Mouse (Mus musculus): ENCODE data around the gene Actr10. TPM values are rescaled to one million over a fixed set of nuclear protein-coding genes. Genes with fewer than 3 reads are reported as not detected.

Gene Actr10
- polyA plus RNA-seq, 1 experiment from 2014 or later = 244 TPM

- ATAC-seq (ENCODE audit: insufficient number of reproducible peaks, insufficient read depth, low FRiP score, low TSS enrichment, low read depth) = no peak
- H3K27me3 ChIP-seq = no peaks in the 10 kb centered on the region
- no peaks in the 10 kb centered on the region for H3K9me3 ChIP-seq
- H3K27ac ChIP-seq = no peak overlapping the region
- H3K4me3 ChIP-seq = no peak overlapping the region
- no peaks in the 10 kb centered on the region for H3K36me3 ChIP-seq
- peaks cover 17% of the 10 kb centered on the region for H3K4me1 ChIP-seq
- WGBS = 11% methylated on average over 5 of the region's 5 CpGs
- H3K9ac ChIP-seq = no peak overlapping the region
- H3K4me2 ChIP-seq = no peak overlapping the region
These were observed 26.6 kb upstream of the Actr10 start for GRCm38 (mm10) chr12:70911029-70911428.

GRCm38 (mm10) chr12:70911676-70912379, 25.8 kb upstream of the Actr10 start:
- Histone ChIP-seq H3K27me3 (no peaks in the 10 kb centered on the region), H3K4me2 (no peak overlapping the region), H3K4me1 (peaks cover 17% of the 10 kb centered on the region), H3K4me3 (no peak overlapping the region), H3K9ac (no peak overlapping the region), H3K27ac (no peak overlapping the region), H3K36me3 (no peaks in the 10 kb centered on the region), H3K9me3 (no peaks in the 10 kb centered on the region)
- no peak for ATAC-seq (ENCODE audit: insufficient number of reproducible peaks, insufficient read depth, low FRiP score, low TSS enrichment, low read depth)
- 72% methylated on average over 17 of the region's 17 CpGs for WGBS

- WGBS = 42% methylated on average over 3 of the region's 3 CpGs
- Histone ChIP-seq H3K9me3 (no peaks in the 10 kb centered on the region), H3K27ac (no peak overlapping the region), H3K27me3 (no peaks in the 10 kb centered on the region), H3K4me2 (no peak overlapping the region), H3K4me1 (peaks cover 5% of the 10 kb centered on the region), H3K4me3 (no peak overlapping the region), H3K36me3 (no peaks in the 10 kb centered on the region), H3K9ac (no peak overlapping the region)
- ATAC-seq (ENCODE audit: insufficient number of reproducible peaks, insufficient read depth, low FRiP score, low TSS enrichment, low read depth) = no peak
These were observed 24.2 kb upstream of the Actr10 start for GRCm38 (mm10) chr12:70913429-70913828.

GRCm38 (mm10) chr12:70914387-70914786, 23.3 kb upstream of the Actr10 start:
- H3K4me3 ChIP-seq = no peak overlapping the region
- peaks cover 5% of the 10 kb centered on the region for H3K4me1 ChIP-seq
- H3K36me3 ChIP-seq = no peaks in the 10 kb centered on the region
- WGBS = 46% methylated on average over 11 of the region's 11 CpGs
- H3K4me2 ChIP-seq = no peak overlapping the region
- H3K27ac ChIP-seq = no peak overlapping the region
- ATAC-seq (ENCODE audit: insufficient number of reproducible peaks, insufficient read depth, low FRiP score, low TSS enrichment, low read depth) = no peak
- no peaks in the 10 kb centered on the region for H3K9me3 ChIP-seq
- no peaks in the 10 kb centered on the region for H3K27me3 ChIP-seq
- no peak overlapping the region for H3K9ac ChIP-seq

GRCm38 (mm10) chr12:70929781-70930180, 7.9 kb upstream of the Actr10 start:
- Histone ChIP-seq H3K9ac (no peak overlapping the region), H3K36me3 (no peaks in the 10 kb centered on the region), H3K27ac (no peak overlapping the region), H3K9me3 (0 out of 2 replicates have a peak, but pooled peaks cover 3% of the 10 kb centered on the region), H3K4me3 (no peak overlapping the region), H3K4me1 (no peaks in the 10 kb centered on the region), H3K27me3 (no peaks in the 10 kb centered on the region), H3K4me2 (no peak overlapping the region)
- ATAC-seq (ENCODE audit: insufficient number of reproducible peaks, insufficient read depth, low FRiP score, low TSS enrichment, low read depth) = no peak
- 82% methylated on average over 4 of the region's 4 CpGs for WGBS

GRCm38 (mm10) chr12:70937150-70937549, 507 bp upstream of the Actr10 start:
- Histone ChIP-seq H3K27me3 (no peaks in the 10 kb centered on the region), H3K36me3 (peaks cover 9% of the 10 kb centered on the region), H3K9ac (peak overlapping the region; percentile 93), H3K27ac (peak overlapping the region; percentile 94), H3K4me2 (peak overlapping the region; percentile 71), H3K9me3 (0 out of 2 replicates have a peak, but pooled peaks cover 3% of the 10 kb centered on the region), H3K4me3 (peak overlapping the region; percentile 89), H3K4me1 (peaks cover 8% of the 10 kb centered on the region)
- 24% methylated on average over 9 of the region's 12 CpGs for WGBS
- ATAC-seq (ENCODE audit: insufficient number of reproducible peaks, insufficient read depth, low FRiP score, low TSS enrichment, low read depth) = 0 out of 2 replicates have a peak, but pooled peaks have one; percentile 2

GRCm38 (mm10) chr12:70940806-70941205, 3.1 kb downstream of the Actr10 start:
- Histone ChIP-seq H3K27me3 (no peaks in the 10 kb centered on the region), H3K9ac (no peak overlapping the region), H3K36me3 (peaks cover 36% of the 10 kb centered on the region), H3K4me2 (no peak overlapping the region), H3K4me1 (peaks cover 8% of the 10 kb centered on the region), H3K4me3 (no peak overlapping the region), H3K9me3 (no peaks in the 10 kb centered on the region), H3K27ac (no peak overlapping the region)
- 97% methylated on average over 7 of the region's 7 CpGs for WGBS
- no peak for ATAC-seq (ENCODE audit: insufficient number of reproducible peaks, insufficient read depth, low FRiP score, low TSS enrichment, low read depth)

- no peak for ATAC-seq (ENCODE audit: insufficient number of reproducible peaks, insufficient read depth, low FRiP score, low TSS enrichment, low read depth)
- Histone ChIP-seq H3K27ac (no peak overlapping the region), H3K36me3 (peaks cover 57% of the 10 kb centered on the region), H3K4me2 (no peak overlapping the region), H3K9me3 (no peaks in the 10 kb centered on the region), H3K4me3 (no peak overlapping the region), H3K4me1 (0 out of 2 replicates have a peak, but pooled peaks cover 4% of the 10 kb centered on the region), H3K9ac (no peak overlapping the region), H3K27me3 (no peaks in the 10 kb centered on the region)
- 94% methylated on average over 5 of the region's 5 CpGs for WGBS
These were observed 6.5 kb downstream of the Actr10 start for GRCm38 (mm10) chr12:70944181-70944580.

- Histone ChIP-seq H3K4me2 (no peak overlapping the region), H3K4me1 (no peaks in the 10 kb centered on the region), H3K27ac (no peak overlapping the region), H3K9me3 (no peaks in the 10 kb centered on the region), H3K36me3 (peaks cover 66% of the 10 kb centered on the region), H3K9ac (no peak overlapping the region), H3K4me3 (no peak overlapping the region), H3K27me3 (no peaks in the 10 kb centered on the region)
- WGBS = 94% methylated on average over 10 of the region's 10 CpGs
- ATAC-seq (ENCODE audit: insufficient number of reproducible peaks, insufficient read depth, low FRiP score, low TSS enrichment, low read depth) = no peak
These were observed 9.1 kb downstream of the Actr10 start for GRCm38 (mm10) chr12:70946585-70947256.

- Histone ChIP-seq H3K36me3 (peaks cover 80% of the 10 kb centered on the region), H3K4me3 (no peak overlapping the region), H3K9ac (no peak overlapping the region), H3K9me3 (no peaks in the 10 kb centered on the region), H3K27ac (no peak overlapping the region), H3K4me2 (no peak overlapping the region), H3K4me1 (no peaks in the 10 kb centered on the region), H3K27me3 (no peaks in the 10 kb centered on the region)
- WGBS = 89% methylated on average over 4 of the region's 4 CpGs
- ATAC-seq (ENCODE audit: insufficient number of reproducible peaks, insufficient read depth, low FRiP score, low TSS enrichment, low read depth) = no peak
These were observed 21.0 kb downstream of the Actr10 start for GRCm38 (mm10) chr12:70958640-70959039.

- Histone ChIP-seq H3K36me3 (peaks cover 18% of the 10 kb centered on the region), H3K4me2 (peak overlapping the region; percentile 67), H3K27me3 (no peaks in the 10 kb centered on the region), H3K4me3 (peak overlapping the region; percentile 68), H3K4me1 (peaks cover 9% of the 10 kb centered on the region), H3K9ac (peak overlapping the region; percentile 89; the same call in 1 of the 2 replicates), H3K9me3 (no peaks in the 10 kb centered on the region), H3K27ac (peak overlapping the region; percentile 98)
- ATAC-seq (ENCODE audit: insufficient number of reproducible peaks, insufficient read depth, low FRiP score, low TSS enrichment, low read depth) = no peak
- WGBS = 32% methylated on average over 8 of the region's 8 CpGs
These were observed 29.9 kb downstream of the Actr10 start for GRCm38 (mm10) chr12:70967581-70967980.

Data from embryonic facial prominence, embryonic 13.5 days (tissue).